Mouse (Mus musculus) layer of hippocampus, adult 11-12 months (tissue): ENCODE data around the gene Hist2h2ab.
"Not testable (repeated sequence)": the region's sequence is repeated elsewhere in the genome, so short reads cannot be mapped to it uniquely, and the experiment has no call there.

Experiments
- DNase-seq: peaks from one replicate; pipeline ENCODE4 v3.0.0; 2022; ENCODE audit warnings: low spot score

Hist2h2ab gene

GRCm38 (mm10) chr3:96219661-96220130 lies at the start of gene Hist2h2ab, which contains the start of gene Bola1:
Gene Hist2h2ab, plus strand, starts transcription at chr3:96219865.
Gene Bola1, minus strand, starts transcription at chr3:96219709.
- peak; percentile 79 for DNase-seq

- no peak for DNase-seq
Observed at GRCm38 (mm10) chr3:96170276-96170675, 49.4 kb upstream of the Hist2h2ab start.

- DNase-seq, result no peak
Observed at GRCm38 (mm10) chr3:96170976-96171545, 48.6 kb upstream of the Hist2h2ab start.

- no peak for DNase-seq
Observed at GRCm38 (mm10) chr3:96171583-96172196, 48.0 kb upstream of the Hist2h2ab start.

GRCm38 (mm10) chr3:96172197-96173178 lies 47.2 kb upstream of the Hist2h2ab start, which contains the start of gene Sf3b4:
Gene Sf3b4, plus strand, starts transcription at chr3:96172332.
- DNase-seq, result peak; percentile 82

GRCm38 (mm10) chr3:96173185-96173584 lies 46.5 kb upstream of the Hist2h2ab start:
- no peak for DNase-seq

GRCm38 (mm10) chr3:96174042-96174441 lies 45.6 kb upstream of the Hist2h2ab start:
- not testable (repeated sequence) for DNase-seq

- DNase-seq, result no peak
Observed at GRCm38 (mm10) chr3:96175251-96175650, 44.4 kb upstream of the Hist2h2ab start.

- DNase-seq, result no peak
Observed at GRCm38 (mm10) chr3:96178427-96178826, 41.2 kb upstream of the Hist2h2ab start.

GRCm38 (mm10) chr3:96178902-96179301 lies 40.8 kb upstream of the Hist2h2ab start:
- DNase-seq, result no peak

GRCm38 (mm10) chr3:96179531-96179930 lies 40.1 kb upstream of the Hist2h2ab start:
- DNase-seq, result no peak

- DNase-seq, result peak; percentile 70
Observed at GRCm38 (mm10) chr3:96180727-96181477, 38.8 kb upstream of the Hist2h2ab start, which contains the start of gene Sv2a. Gene Sv2a, plus strand, starts transcription at chr3:96181151.

GRCm38 (mm10) chr3:96181510-96182381 lies 37.9 kb upstream of the Hist2h2ab start:
- DNase-seq, result no peak

- DNase-seq, result no peak
Observed at GRCm38 (mm10) chr3:96182382-96182776, 37.3 kb upstream of the Hist2h2ab start.

GRCm38 (mm10) chr3:96192977-96193376 lies 26.7 kb upstream of the Hist2h2ab start:
- DNase-seq, result no peak

- no peak for DNase-seq
Observed at GRCm38 (mm10) chr3:96194966-96195365, 24.7 kb upstream of the Hist2h2ab start.

- no peak for DNase-seq
Observed at GRCm38 (mm10) chr3:96195616-96196313, 23.9 kb upstream of the Hist2h2ab start.

- DNase-seq, result no peak
Observed at GRCm38 (mm10) chr3:96196437-96197128, 23.1 kb upstream of the Hist2h2ab start.

GRCm38 (mm10) chr3:96197129-96197749 lies 22.4 kb upstream of the Hist2h2ab start:
- peak; percentile 92 for DNase-seq
